Mouse (Mus musculus) lung, postnatal 0 days (tissue): ENCODE data around the gene Rpsa.

Experiments
- CTCF ChIP-seq: IDR thresholded peaks from 2 replicates; pipeline ENCODE4 v1.5.1; 2016; ENCODE audit warnings: antibody characterized with exemption, mild to moderate bottlenecking
- EP300 ChIP-seq: IDR thresholded peaks from 2 replicates; pipeline ENCODE4 v1.6.1; 2016; ENCODE audit warnings: antibody characterized with exemption, mild to moderate bottlenecking, control low read depth

DNA sequence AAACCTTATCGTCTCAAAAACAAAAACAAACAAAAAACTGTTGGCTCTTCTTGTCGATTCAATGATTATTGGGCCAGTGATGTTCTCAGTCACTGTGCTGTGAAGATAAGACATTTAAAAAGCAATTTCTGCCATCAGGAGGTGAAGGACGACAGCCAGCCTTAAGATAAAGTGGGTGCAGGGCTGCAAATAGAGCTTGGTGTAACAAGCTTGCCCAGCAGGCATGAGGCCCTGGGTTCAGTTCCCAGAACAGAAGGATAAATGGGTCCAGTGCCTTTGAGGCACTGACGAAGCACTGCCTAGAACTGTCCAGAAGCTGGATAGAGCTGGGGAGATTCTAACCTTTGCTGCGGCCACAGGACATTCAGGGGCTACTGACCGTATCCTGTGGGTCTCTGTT lies 15.0 kb upstream of the Rpsa start:
- TF ChIP-seq CTCF (no peak), EP300 (no peak)
